Mouse (Mus musculus): ENCODE data around the gene Krt9. TPM values are rescaled to one million over a fixed set of nuclear protein-coding genes. Genes with fewer than 3 reads are reported as not detected.

The Krt9 gene
- total RNA-seq, 2 experiments from 2014 or later, result 0.11 to 0.22 TPM

DNA sequence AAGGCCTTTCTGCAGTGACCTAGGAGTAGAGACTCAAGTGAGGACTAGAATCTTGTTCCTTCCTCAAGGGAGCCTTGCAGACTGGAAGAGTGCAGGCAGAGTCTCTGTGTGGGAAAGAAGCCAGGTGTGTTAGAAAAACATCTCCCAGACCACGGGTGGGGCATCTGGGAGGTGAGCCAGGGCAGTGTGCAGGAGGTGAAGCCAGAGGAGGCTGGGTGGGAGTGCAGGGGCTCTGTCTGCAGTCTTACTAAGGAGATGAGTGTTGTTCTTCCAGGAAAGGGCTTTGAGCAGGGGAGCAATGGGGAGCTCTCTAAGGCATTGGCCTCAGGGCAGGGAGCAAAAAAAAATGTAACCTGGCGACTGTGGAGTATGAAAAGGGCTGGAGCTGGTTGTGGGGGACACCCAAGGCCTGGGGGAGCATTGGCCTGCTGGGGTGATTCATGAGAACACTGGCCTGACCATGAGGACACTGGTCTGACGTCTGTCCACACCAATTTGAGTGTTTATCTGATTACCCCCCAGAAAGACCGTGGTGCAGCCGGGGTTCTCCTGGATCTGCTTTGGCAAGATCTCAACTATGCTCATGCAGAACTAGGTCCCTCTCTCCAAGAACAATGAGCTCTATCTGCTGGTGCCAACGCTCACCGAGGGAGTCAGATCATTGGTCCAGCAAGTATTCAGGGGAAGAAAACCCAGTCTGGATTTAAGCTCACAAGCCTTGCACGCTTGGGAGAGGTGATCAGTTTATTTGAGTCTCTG is 37.4 kb downstream of the Krt9 start:
- no peak for DNase-seq (ENCODE audit: low spot score in 2 of 2)

DNA sequence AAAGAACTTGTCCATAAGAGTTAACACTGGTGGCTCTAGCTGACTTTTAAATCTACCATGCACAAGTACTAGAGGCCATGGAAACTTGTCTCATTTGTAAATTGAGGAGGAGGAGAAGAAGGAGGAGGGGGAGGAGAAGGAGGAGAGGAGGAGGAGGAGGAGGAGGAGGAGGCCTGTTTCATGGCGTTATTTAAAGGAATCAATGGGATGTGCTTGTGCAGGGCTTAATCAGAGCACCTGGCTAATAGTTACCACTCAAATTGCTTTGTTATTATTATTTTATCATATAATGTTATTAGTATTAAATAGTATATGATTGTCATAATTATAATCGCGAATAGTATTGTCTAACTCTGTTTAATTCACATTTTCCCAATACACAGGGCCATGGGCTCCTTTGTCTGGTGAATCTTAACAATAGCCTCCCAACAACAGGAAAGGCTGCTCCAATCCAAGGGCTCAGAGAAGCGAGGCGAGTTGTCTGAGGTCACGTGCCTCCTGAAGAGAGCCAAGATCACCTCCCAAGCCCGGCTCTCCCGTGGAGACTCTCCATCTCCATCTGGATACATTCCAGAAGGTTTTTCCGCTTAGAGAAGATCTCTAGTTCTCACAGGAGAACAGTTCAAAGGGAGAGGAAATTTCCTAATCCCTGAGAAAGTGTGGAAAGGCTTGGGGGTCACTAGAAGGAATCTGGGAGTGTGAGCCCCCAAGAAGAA is 44.3 kb downstream of the Krt9 start, which contains the start of gene Krt19:
Gene Krt19, minus strand, starts transcription at position 51 of the 716 bp plus-strand sequence.
- DNase-seq (ENCODE audit: low spot score in 2 of 2), result no peak

DNA sequence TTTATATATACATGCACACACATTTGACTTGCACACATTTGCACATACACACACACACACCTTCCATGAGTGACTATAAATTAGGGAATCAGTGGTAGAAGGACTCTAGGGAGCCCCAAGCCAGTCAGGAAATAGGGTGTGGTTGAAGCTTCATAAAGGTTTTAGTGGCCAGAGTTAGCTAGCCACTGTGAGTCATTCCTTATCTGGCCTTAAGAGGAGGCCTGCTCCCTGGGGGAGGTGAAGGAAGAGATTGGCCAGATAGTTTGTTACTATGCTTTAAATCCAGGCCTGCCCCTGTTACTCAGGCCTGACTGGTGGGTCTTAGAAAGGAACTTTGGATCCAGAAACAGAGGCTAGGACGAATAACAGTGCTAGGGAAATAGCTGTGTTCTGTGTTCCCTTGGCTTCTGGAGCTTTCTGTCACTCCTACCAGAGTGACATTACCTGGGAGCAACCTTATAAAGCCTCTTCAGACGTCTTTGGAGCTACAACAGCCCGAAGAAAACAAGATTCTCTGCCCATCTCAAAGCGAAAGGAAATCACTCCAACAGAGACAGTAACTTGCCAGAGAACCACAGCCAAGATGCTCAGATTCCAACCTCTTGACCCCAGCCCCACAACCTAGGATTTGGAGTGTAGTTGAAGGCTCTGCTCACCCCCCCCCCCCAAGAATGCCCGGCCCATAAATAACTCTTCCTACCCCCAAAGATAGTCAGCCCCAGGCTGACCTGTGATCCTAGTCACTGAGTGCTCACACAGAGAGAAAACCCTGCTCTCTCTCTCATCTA is 45.3 kb downstream of the Krt9 start:
- DNase-seq (ENCODE audit: low spot score in 2 of 2), result no peak

DNA sequence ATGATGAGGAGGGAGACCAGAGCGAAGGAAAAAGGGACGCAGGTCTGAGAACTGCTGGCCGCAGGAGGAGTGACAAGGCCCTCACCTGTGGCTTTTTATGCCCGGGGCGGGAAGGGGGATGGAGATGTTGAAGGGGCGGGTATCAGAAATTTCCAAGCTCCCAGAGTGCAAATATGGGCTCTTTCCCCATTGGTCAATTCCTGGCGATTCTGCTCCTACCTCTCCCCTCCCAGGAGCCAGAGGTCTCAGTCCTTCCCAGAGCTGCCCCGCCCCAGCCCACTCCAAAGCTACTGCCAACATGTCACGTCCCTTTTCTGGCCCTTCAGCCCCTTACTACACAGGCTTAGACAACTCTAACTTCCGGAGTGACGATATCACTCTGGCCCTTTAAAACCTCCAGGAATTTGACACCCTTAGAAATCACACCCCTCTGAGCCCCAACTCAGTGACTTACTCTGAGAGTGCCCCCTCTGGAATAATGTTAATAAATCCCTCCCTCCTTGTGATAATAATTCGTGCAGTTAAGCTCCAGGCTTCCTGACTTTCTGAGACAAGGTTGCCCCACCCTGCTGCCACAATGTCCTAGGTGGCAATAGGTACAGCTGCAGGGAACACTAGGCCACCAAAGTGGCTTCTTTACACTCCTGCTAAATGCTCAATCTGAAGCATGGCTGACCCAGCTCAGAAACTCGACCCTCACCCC is 47.0 kb downstream of the Krt9 start:
- DNase-seq (ENCODE audit: low spot score in 2 of 2), result no peak

GRCm38 (mm10) chr11:100145104-100145503 is 47.9 kb downstream of the Krt9 start:
- no peak for DNase-seq (ENCODE audit: low spot score in 2 of 2)

- no peak for DNase-seq (ENCODE audit: low spot score in 2 of 2)
Measured at GRCm38 (mm10) chr11:100140966-100141365, 52.1 kb downstream of the Krt9 start.

- no peak for DNase-seq (ENCODE audit: low spot score in 2 of 2)
Measured at GRCm38 (mm10) chr11:100139391-100139790, 53.7 kb downstream of the Krt9 start.

GRCm38 (mm10) chr11:100138809-100139208 is 54.2 kb downstream of the Krt9 start:
- DNase-seq (ENCODE audit: low spot score in 2 of 2), result no peak

DNA sequence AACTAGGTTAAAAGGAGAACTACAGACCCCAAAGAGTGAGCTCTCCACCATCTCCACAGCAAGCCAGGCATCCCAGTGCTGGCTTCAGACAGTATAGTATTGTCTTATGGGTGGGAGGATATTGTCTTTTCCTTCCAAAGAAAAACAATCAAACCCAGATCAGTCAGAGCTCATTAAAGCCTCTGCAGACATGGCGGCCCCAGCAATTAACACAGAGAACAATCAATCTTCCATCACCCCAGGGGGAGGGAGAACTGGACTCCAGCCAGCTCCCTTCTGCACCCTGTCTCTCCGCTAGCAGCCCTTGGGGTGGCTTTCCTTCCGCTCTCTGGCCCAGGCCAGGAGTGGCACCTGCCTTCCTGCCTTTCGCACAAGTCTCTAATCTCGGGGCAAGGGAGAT is 55.4 kb downstream of the Krt9 start:
- DNase-seq (ENCODE audit: low spot score in 2 of 2), result no peak

Other genes starting within 250 kb of the Krt9 start
- gene Krtap9-5, start 244.8 kb downstream of the Krt9 start, total RNA-seq (2021), result not detected
- gene Krtap29-1, start 214.2 kb downstream of the Krt9 start, total RNA-seq (2021), result not detected
- not detected for gene Krtap16-1, start 206.6 kb downstream of the Krt9 start, total RNA-seq (2021)
- not detected for gene Krtap17-1, start 199.3 kb downstream of the Krt9 start, total RNA-seq (2021)
- not detected for gene Krt33a, start 177.0 kb downstream of the Krt9 start, total RNA-seq (2021)
- not detected for gene Krt33b, start 163.4 kb downstream of the Krt9 start, total RNA-seq (2021)
- gene Krt34, start 151.7 kb downstream of the Krt9 start, total RNA-seq (2021), result not detected
- not detected for gene Krt31, start 142.7 kb downstream of the Krt9 start, total RNA-seq (2021)
- not detected for gene Krt32, start 105.0 kb downstream of the Krt9 start, total RNA-seq (2021)
- not detected for gene Krt35, start 97.0 kb downstream of the Krt9 start, total RNA-seq (2021)
- gene Krt36, start 87.6 kb downstream of the Krt9 start, total RNA-seq (2021), result under 1 TPM in 1 of 2 experiments, not detected in 1; 0.48 TPM
- gene Krt13, start 71.7 kb downstream of the Krt9 start, total RNA-seq (2021), result not detected
- under 1 TPM in 1 of 2 experiments, not detected in 1; 0.31 TPM for gene Krt15, start 57.3 kb downstream of the Krt9 start, total RNA-seq (2021)
- gene Krt19, start 44.6 kb downstream of the Krt9 start, total RNA-seq (2021), result 10 to 100 TPM; 11.1 to 12.7 TPM
- under 1 TPM; 0.93 to 0.98 TPM for gene Krt14, start 14.3 kb upstream of the Krt9 start, total RNA-seq (2021)
- gene Krt16, start 55.7 kb upstream of the Krt9 start, total RNA-seq (2021), result not detected
- gene Krt17, start 67.8 kb upstream of the Krt9 start, total RNA-seq (2021), result under 1 TPM; 0.25 to 0.31 TPM
- gene Krt42, start 76.6 kb upstream of the Krt9 start, total RNA-seq (2021), result not detected
- 100 to 1,000 TPM; 886 to 904 TPM for gene Eif1, start 126.6 kb upstream of the Krt9 start, total RNA-seq (2021)
- not detected for gene Gast, start 141.2 kb upstream of the Krt9 start, total RNA-seq (2021)
- gene Hap1, start 162.9 kb upstream of the Krt9 start, total RNA-seq (2021), result 100 to 1,000 TPM; 106 to 110 TPM
- 100 to 1,000 TPM in 1 of 2 experiments, 10 to 100 TPM in 1; 99.0 to 109 TPM for gene Jup, start 204.5 kb upstream of the Krt9 start, total RNA-seq (2021)
- 10 to 100 TPM; 40.1 to 43.5 TPM for gene P3h4, start 221.6 kb upstream of the Krt9 start, total RNA-seq (2021)
- gene Fkbp10, start 222.5 kb upstream of the Krt9 start, total RNA-seq (2021), result 10 to 100 TPM; 65.3 to 68.6 TPM
- 10 to 100 TPM; 82.4 to 84.5 TPM for gene Nt5c3b, start 248.6 kb upstream of the Krt9 start, total RNA-seq (2021)
- gene Klhl10, start 248.7 kb upstream of the Krt9 start, total RNA-seq (2021), result 1 to 10 TPM; 1.5 to 2.1 TPM

Measured in adrenal gland, postnatal 4 days (tissue).